Mouse (Mus musculus) frontal cortex, postnatal 25 days (tissue): ENCODE results near the gene Gm13289.
"Not testable (repeated sequence)": the region's sequence is repeated elsewhere in the genome, so short reads cannot be mapped to it uniquely, and the experiment has no call there.

Experiments used
- DNase-seq, 2 experiments: peaks; one replicate each; pipeline ENCODE4 v3.0.0; 2022; ENCODE audit warnings: low spot score in 2 of 2

Gene Gm13289

DNA sequence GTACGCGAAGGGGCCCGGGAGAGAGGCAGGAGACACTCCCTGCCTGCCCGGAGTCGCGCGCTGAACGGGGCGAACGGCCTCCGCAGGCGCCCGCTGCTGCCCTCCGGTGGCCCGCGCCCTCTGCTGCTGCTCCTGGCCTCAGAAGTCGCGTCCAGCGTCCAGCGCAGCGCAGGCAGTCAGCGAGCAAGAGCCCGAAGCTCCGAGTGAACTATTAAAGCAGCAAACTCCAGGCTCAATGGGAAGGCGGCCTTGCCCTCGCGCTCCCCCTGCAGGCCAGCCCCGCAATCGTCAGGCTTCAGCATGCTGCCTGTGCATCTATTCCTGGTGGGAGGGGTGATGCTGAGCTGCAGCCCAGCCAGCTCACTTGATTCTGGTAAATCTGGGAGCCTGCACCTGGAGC lies at the start of gene Gm13289:
Gm13289 (plus strand) TSS at position 301 of the 400 bp plus-strand sequence.
- DNase-seq: not testable (repeated sequence)

GRCm38 (mm10) chr4:88727324-88727723 lies 49.4 kb upstream of the Gm13289 start:
- DNase-seq: no peak

- peak; percentile 36 to 37 for DNase-seq
Measured at GRCm38 (mm10) chr4:88738480-88738879, 38.2 kb upstream of the Gm13289 start.

DNA sequence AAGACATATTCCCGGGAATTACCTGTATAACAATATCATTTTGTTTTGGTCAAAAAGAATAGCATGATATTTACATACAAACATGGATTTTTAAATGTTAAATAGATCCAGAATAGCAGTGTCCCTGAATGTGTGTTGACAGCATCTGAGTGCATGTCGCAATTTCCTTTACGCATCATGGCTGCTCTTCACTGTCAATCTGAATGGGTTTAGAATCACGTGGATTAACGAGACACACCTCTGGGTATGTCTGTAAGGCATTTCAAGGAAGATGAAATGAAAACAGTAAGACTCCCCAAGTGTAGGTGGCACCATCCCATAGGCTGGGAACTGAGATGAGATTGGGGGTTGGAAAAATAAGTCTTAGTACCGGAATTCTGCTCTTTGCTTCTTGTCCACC lies 37.7 kb upstream of the Gm13289 start:
- no peak for DNase-seq

GRCm38 (mm10) chr4:88741426-88741825 lies 35.3 kb upstream of the Gm13289 start:
- no peak for DNase-seq

- no peak for DNase-seq
Measured at GRCm38 (mm10) chr4:88742771-88743371, 33.9 kb upstream of the Gm13289 start.

GRCm38 (mm10) chr4:88744207-88744606 lies 32.5 kb upstream of the Gm13289 start:
- no peak for DNase-seq

DNA sequence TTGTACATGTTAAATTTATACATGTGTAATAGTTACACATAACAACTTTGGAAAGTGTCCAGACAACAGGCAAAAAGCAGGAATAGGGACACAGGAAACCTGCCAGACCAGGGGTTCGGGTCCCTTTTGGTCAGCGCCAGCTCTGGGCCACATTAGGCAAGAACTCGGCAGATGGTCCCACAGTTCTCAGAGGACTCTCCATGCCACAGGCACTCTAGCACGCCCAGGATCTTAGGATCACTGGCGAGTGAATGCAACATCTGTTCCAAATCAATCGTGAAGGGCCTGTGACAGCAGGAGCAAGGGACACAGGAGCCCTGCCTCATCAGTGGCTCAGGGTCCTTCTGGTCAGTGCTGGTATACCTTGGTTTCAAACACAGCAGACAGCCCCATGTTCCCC lies 26.8 kb upstream of the Gm13289 start:
- DNase-seq: no peak

- peak; percentile 70 to 80 for DNase-seq
Measured at GRCm38 (mm10) chr4:88754818-88755340, 21.8 kb upstream of the Gm13289 start, which contains the start of gene Gm13271. Gm13271 (plus strand) TSS chr4:88754868.

DNA sequence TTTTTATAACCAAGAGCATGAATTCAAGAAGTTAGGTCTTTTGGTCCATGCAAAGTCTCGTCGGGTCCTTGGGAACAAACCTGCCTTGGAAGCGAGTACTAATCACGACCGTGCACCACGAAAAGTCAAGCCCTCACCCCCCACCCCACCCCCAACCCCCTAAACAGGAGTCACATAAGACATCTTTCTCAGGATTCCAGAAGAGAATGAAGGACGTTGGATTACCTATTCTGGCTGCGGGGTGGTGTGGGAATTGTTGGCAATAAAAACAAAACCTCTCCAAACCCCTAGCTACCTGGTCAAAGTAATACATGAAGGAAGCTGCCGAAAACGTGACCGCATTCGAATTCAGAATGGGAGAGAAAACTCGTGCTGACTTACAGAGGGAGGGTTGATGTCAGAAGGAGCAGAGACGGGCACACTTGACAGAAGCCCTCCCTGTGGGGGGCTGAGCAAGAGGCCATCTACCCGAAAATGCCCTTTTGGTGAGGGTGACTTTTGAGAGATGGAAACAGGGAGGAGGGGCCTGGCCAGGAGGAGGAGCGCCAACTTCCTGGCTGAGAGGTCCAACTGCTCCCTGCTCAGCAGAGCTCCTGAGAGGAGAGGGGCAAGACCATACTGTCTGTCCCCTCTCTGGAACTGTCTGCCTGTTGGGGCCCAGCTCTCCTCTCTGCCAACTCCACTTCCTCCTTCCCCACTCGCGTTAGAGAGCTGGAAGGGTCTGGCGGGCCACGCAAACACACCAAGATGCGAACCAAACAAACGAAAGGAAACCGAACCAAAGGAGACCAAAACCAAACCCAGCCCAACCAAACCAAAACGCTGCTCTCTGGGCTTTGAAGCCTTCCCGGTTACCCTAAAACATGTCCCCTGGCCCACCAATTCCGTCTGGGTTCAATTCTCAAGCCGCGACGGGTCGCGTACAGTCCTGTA lies 19.9 kb upstream of the Gm13289 start:
- DNase-seq: not testable (repeated sequence)

DNA sequence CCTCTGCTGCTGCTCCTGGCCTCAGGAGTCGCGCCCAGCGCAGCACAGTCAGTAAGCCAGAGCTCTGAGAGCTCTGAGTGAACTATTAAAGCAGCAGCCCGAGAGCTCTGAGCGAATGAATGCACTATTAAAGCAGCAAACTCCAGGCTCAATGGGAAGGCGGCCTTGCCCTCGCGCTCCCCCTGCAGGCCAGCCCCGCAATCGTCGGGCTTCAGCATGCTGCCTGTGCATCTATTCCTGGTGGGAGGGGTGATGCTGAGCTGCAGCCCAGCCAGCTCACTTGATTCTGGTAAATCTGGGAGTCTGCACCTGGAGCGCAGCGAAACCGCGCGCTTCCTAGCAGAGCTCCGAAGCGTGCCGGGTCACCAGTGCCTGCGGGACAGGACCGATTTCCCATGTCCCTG lies 19.1 kb upstream of the Gm13289 start:
- peak; percentile 97 to 98 for DNase-seq

- DNase-seq: not testable (repeated sequence)
Measured at GRCm38 (mm10) chr4:88758751-88759150, 18.0 kb upstream of the Gm13289 start.

GRCm38 (mm10) chr4:88759610-88760268 lies 17.0 kb upstream of the Gm13289 start, which contains the start of gene Gm13283:
Gm13283 (plus strand) TSS chr4:88760119.
- peak; percentile 32 to 49 for DNase-seq

DNA sequence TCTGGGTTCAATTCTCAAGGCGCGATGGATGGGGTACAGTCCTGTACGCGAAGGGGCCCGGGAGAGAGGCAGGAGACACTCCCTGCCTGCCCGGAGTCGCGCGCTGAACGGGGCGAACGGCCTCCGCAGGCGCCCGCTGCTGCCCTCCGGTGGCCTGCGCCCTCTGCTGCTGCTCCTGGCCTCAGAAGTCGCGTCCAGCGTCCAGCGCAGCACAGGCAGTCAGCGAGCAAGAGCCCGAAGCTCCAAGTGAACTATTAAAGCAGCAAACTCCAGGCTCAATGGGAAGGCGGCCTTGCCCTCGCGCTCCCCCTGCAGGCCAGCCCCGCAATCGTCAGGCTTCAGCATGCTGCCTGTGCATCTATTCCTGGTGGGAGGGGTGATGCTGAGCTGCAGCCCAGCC lies 16.3 kb upstream of the Gm13289 start:
- DNase-seq: peak in 1 of 2 experiments; percentile 24

DNA sequence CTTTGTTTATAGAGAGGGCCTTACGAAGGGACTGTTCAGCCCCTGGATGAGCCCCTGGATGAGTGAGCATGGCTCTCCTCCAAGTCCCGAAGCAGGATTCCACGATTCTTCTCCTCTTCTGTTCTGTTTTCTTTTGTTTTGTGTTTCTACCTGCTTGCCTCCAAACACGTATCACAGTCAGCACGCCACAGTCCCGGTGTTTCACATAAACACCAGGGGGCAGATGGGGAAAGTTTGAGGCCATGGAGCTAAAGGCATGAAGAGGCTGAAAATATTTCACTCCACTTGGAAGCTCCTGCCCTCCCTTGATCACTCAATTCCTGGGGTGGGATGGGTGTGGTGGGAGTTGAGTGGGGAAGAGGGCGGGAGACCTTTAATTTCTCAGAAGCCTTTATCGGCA lies 14.9 kb upstream of the Gm13289 start:
- peak; percentile 74 to 75 for DNase-seq

DNA sequence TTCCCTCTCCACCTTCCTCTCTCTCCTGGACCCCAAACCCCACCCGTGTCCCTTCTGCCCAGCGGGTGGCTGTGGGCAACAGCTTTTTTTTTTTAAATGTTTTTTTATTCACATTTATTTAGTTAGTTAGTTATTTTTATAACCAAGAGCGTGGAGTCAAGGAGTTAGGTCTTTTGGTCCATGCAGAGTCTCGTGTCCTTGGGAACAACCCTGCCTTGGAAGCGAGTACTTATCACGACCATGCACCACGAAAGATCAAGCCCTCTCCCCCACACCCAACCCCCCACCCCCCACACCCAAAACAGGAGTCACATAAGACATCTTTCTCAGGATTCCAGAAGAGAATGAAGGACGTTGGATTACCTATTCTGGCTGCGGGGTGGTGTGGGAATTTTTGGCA lies 14.4 kb upstream of the Gm13289 start:
- not testable (repeated sequence) for DNase-seq

GRCm38 (mm10) chr4:88763384-88764018 lies 13.2 kb upstream of the Gm13289 start:
- not testable (repeated sequence) for DNase-seq

GRCm38 (mm10) chr4:88773534-88773933 lies 3.2 kb upstream of the Gm13289 start, which contains the start of gene Gm13290:
Gm13290 (plus strand) TSS chr4:88773834.
- DNase-seq: not testable (repeated sequence)

DNA sequence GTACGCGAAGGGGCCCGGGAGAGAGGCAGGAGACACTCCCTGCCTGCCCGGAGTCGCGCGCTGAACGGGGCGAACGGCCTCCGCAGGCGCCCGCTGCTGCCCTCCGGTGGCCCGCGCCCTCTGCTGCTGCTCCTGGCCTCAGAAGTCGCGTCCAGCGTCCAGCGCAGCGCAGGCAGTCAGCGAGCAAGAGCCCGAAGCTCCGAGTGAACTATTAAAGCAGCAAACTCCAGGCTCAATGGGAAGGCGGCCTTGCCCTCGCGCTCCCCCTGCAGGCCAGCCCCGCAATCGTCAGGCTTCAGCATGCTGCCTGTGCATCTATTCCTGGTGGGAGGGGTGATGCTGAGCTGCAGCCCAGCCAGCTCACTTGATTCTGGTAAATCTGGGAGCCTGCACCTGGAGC lies 2.8 kb downstream of the Gm13289 start, which contains the start of gene Gm13272:
Gm13272 (plus strand) TSS at position 301 of the 400 bp plus-strand sequence.
- not testable (repeated sequence) for DNase-seq

DNA sequence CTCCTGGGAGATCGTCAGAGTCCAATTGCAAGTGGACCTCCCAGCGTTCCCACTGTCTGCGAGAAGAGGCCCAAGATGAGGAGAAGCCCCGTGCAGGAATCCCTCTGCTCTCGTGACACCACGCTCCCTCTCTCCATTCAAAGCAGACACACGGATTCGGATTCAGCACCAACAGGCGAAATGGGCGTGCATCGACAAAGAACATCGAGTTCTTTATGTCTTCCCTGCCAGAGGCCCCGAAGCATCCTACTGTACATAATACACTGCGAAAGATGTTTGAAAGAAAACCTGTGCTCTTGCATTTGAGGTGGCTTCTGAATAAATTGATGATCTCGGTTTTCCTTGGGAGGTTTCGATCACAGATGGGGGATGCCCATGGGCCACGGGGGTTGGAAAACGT lies 3.6 kb downstream of the Gm13289 start:
- DNase-seq: not testable (repeated sequence)

GRCm38 (mm10) chr4:88781831-88782230 lies 5.1 kb downstream of the Gm13289 start, which contains the start of gene Ifnz:
Ifnz (plus strand) TSS chr4:88782131.
- not testable (repeated sequence) for DNase-seq
